Mouse (Mus musculus): ENCODE results near the gene Fbrsl1. TPM values are rescaled to one million over a fixed set of nuclear protein-coding genes. Genes with fewer than 3 reads are reported as not detected.

Fbrsl1 gene
- polyA plus RNA-seq, 1 experiment, result 11.5 TPM

GRCm38 (mm10) chr5:110484711-110485110 lies 36.4 kb upstream of the Fbrsl1 start:
- no peak for TF ChIP-seq GATA1 (IDR thresholded peaks at IDR 0.05; ENCODE audit: low read length)
- no peak for TF ChIP-seq TAL1 (IDR thresholded peaks at IDR 0.05; ENCODE audit: low read length)
- Histone ChIP-seq H3K4me3 (replicated peaks) (no peak overlapping the region), H3K36me3 (ENCODE audit: control insufficient read depth) (no peaks in the 10 kb centered on the region), H3K4me1 (ENCODE audit: control insufficient read depth) (peaks cover 31% of the 10 kb centered on the region), H3K9me3 (ENCODE audit: control insufficient read depth, low read length) (no peaks in the 10 kb centered on the region), H3K27me3 (ENCODE audit: control insufficient read depth) (peaks cover 26% of the 10 kb centered on the region)

GRCm38 (mm10) chr5:110479228-110479627 lies 30.9 kb upstream of the Fbrsl1 start:
- no peaks in the 10 kb centered on the region for H3K36me3 ChIP-seq (ENCODE audit: control insufficient read depth)
- TF ChIP-seq GATA1 (IDR thresholded peaks at IDR 0.05; ENCODE audit: low read length) (no peak), TAL1 (IDR thresholded peaks at IDR 0.05; ENCODE audit: low read length) (no peak)
- H3K9me3 ChIP-seq (ENCODE audit: control insufficient read depth, low read length), result no peaks in the 10 kb centered on the region
- no peak overlapping the region for H3K4me3 ChIP-seq (replicated peaks)
- peaks cover 33% of the 10 kb centered on the region for H3K27me3 ChIP-seq (ENCODE audit: control insufficient read depth)
- no peaks in the 10 kb centered on the region for H3K4me1 ChIP-seq (ENCODE audit: control insufficient read depth)

- Histone ChIP-seq H3K4me3 (replicated peaks) (no peak overlapping the region), H3K27me3 (ENCODE audit: control insufficient read depth) (peaks cover 3% of the 10 kb centered on the region), H3K4me1 (ENCODE audit: control insufficient read depth) (no peaks in the 10 kb centered on the region), H3K36me3 (ENCODE audit: control insufficient read depth) (no peaks in the 10 kb centered on the region), H3K9me3 (ENCODE audit: control insufficient read depth, low read length) (no peaks in the 10 kb centered on the region)
- TF ChIP-seq TAL1 (IDR thresholded peaks at IDR 0.05; ENCODE audit: low read length) (no peak), GATA1 (IDR thresholded peaks at IDR 0.05; ENCODE audit: low read length) (no peak)
Measured at GRCm38 (mm10) chr5:110474156-110474555, 25.9 kb upstream of the Fbrsl1 start.

GRCm38 (mm10) chr5:110472834-110473233 lies 24.5 kb upstream of the Fbrsl1 start:
- H3K36me3 ChIP-seq (ENCODE audit: control insufficient read depth), result no peaks in the 10 kb centered on the region
- TF ChIP-seq TAL1 (IDR thresholded peaks at IDR 0.05; ENCODE audit: low read length) (no peak), GATA1 (IDR thresholded peaks at IDR 0.05; ENCODE audit: low read length) (no peak; the same call in 1 of the 2 replicates)
- no peaks in the 10 kb centered on the region for H3K27me3 ChIP-seq (ENCODE audit: control insufficient read depth)

GRCm38 (mm10) chr5:110471981-110472476 lies 23.7 kb upstream of the Fbrsl1 start:
- Histone ChIP-seq H3K9me3 (ENCODE audit: control insufficient read depth, low read length) (no peaks in the 10 kb centered on the region), H3K4me3 (replicated peaks) (no peak overlapping the region), H3K4me1 (ENCODE audit: control insufficient read depth) (no peaks in the 10 kb centered on the region), H3K27me3 (ENCODE audit: control insufficient read depth) (no peaks in the 10 kb centered on the region), H3K36me3 (ENCODE audit: control insufficient read depth) (no peaks in the 10 kb centered on the region)
- TF ChIP-seq TAL1 (IDR thresholded peaks at IDR 0.05; ENCODE audit: low read length) (no peak), GATA1 (IDR thresholded peaks at IDR 0.05; ENCODE audit: low read length) (no peak)

More at GRCm38 (mm10) chr5:110472834-110473233, 24.5 kb upstream of the Fbrsl1 start:
- Histone ChIP-seq H3K4me3 (replicated peaks) (no peak overlapping the region), H3K9me3 (ENCODE audit: control insufficient read depth, low read length) (no peaks in the 10 kb centered on the region), H3K4me1 (ENCODE audit: control insufficient read depth) (no peaks in the 10 kb centered on the region)

- TF ChIP-seq GATA1 (IDR thresholded peaks at IDR 0.05; ENCODE audit: low read length) (no peak), TAL1 (IDR thresholded peaks at IDR 0.05; ENCODE audit: low read length) (no peak)
- no peaks in the 10 kb centered on the region for H3K36me3 ChIP-seq (ENCODE audit: control insufficient read depth)
- H3K4me3 ChIP-seq (replicated peaks), result no peak overlapping the region
- H3K27me3 ChIP-seq (ENCODE audit: control insufficient read depth), result no peaks in the 10 kb centered on the region
- H3K4me1 ChIP-seq (ENCODE audit: control insufficient read depth), result no peaks in the 10 kb centered on the region
- no peaks in the 10 kb centered on the region for H3K9me3 ChIP-seq (ENCODE audit: control insufficient read depth, low read length)
Measured at GRCm38 (mm10) chr5:110471285-110471684, 23.0 kb upstream of the Fbrsl1 start.

- Histone ChIP-seq H3K36me3 (ENCODE audit: control insufficient read depth) (no peaks in the 10 kb centered on the region), H3K27me3 (ENCODE audit: control insufficient read depth) (no peaks in the 10 kb centered on the region), H3K4me1 (ENCODE audit: control insufficient read depth) (no peaks in the 10 kb centered on the region), H3K9me3 (ENCODE audit: control insufficient read depth, low read length) (no peaks in the 10 kb centered on the region), H3K4me3 (replicated peaks) (no peak overlapping the region)
- TF ChIP-seq TAL1 (IDR thresholded peaks at IDR 0.05; ENCODE audit: low read length) (no peak), GATA1 (IDR thresholded peaks at IDR 0.05; ENCODE audit: low read length) (no peak)
Measured at GRCm38 (mm10) chr5:110469227-110469925, 21.1 kb upstream of the Fbrsl1 start.

GRCm38 (mm10) chr5:110468296-110468695 lies 20.0 kb upstream of the Fbrsl1 start:
- no peaks in the 10 kb centered on the region for H3K27me3 ChIP-seq (ENCODE audit: control insufficient read depth)
- H3K4me1 ChIP-seq (ENCODE audit: control insufficient read depth), result no peaks in the 10 kb centered on the region
- H3K9me3 ChIP-seq (ENCODE audit: control insufficient read depth, low read length), result no peaks in the 10 kb centered on the region
- no peaks in the 10 kb centered on the region for H3K36me3 ChIP-seq (ENCODE audit: control insufficient read depth)
- TF ChIP-seq GATA1 (IDR thresholded peaks at IDR 0.05; ENCODE audit: low read length), result no peak
- TF ChIP-seq TAL1 (IDR thresholded peaks at IDR 0.05; ENCODE audit: low read length), result no peak
- no peak overlapping the region for H3K4me3 ChIP-seq (replicated peaks)

GRCm38 (mm10) chr5:110467725-110468124 lies 19.4 kb upstream of the Fbrsl1 start:
- Histone ChIP-seq H3K4me3 (replicated peaks) (no peak overlapping the region), H3K27me3 (ENCODE audit: control insufficient read depth) (no peaks in the 10 kb centered on the region; the same call in 1 of the 2 replicates), H3K9me3 (ENCODE audit: control insufficient read depth, low read length) (no peaks in the 10 kb centered on the region), H3K36me3 (ENCODE audit: control insufficient read depth) (no peaks in the 10 kb centered on the region), H3K4me1 (ENCODE audit: control insufficient read depth) (no peaks in the 10 kb centered on the region)
- no peak for TF ChIP-seq TAL1 (IDR thresholded peaks at IDR 0.05; ENCODE audit: low read length)
